8 mouse cellular contexts compared by ENCODE assay signal in the genomic region with DNA sequence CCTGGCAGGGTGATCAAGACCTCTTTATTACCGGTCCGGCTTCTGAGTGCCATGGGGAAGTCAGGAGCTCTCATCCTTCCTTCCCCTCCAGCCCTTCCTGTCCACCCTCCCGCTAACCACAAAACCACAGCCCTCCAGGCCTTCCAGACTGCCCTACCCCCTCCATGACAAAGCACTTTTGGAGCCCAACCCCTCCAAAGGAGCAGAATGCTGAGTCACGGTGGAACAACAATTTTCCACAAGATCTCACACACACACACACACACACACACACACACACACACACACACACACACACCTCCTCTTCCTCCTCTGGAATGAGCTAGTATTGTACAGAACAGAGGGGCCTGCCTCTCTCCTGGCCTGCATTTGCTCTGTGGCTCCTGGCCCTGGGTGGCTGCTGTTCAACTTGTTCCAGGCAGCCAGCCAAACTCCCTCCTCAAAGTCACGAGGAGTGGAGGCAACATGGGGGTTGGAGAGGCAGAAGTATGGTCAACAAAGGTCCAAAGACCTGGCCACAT. TPM values are rescaled to one million over a fixed set of nuclear protein-coding genes. Genes with fewer than 3 reads are reported as not detected.
DNase-seq lines count a peak whose midpoint lies in the region; ATAC-seq lines count a peak whose summit lies in the region.

No protein-coding gene starts in this region.

- peak; percentile 51 to 64 for DNase-seq in frontal cortex, postnatal 10 days (ENCODE audit: low spot score in 2 of 2)
- peak; percentile 96 for DNase-seq in adipocyte (ENCODE audit: low spot score)
- peak; percentile 91 for DNase-seq in heart, postnatal 4 days
- peak; percentile 90 for DNase-seq in liver
- peak; percentile 65 for DNase-seq in ovary, postnatal 10 days (ENCODE audit: low spot score)
- DNase-seq in B cell, adult 2 months, result no peak

- no peak for ATAC-seq in frontal cortex, adult (ENCODE audit: low TSS enrichment)
- peak; percentile 59 for ATAC-seq in erythroblast, adult 5-6 weeks (replicated peaks; ENCODE audit: low FRiP score, poor library complexity, severe bottlenecking)

RNA-seq across cellular contexts. Expression of a gene that starts 1.9 kb away (rescaled TPM):
- 939 and 1,145 TPM in 2 replicates for total RNA-seq in erythroblast, adult 5-6 weeks (2015; ENCODE audit: low replicate concordance)
- total RNA-seq in erythroblast, adult 5-6 weeks (2017; ENCODE audit: low replicate concordance), result 1,067 and 1,257 TPM in 2 replicates
- total RNA-seq in heart, postnatal 4 days (2021), result 1,000 to 10,000 TPM; 1,376 to 1,487 TPM

RNA-seq across cellular contexts. Expression of a gene that starts 22.9 kb away (rescaled TPM):
- not detected in 2 replicates for total RNA-seq in erythroblast, adult 5-6 weeks (2015; ENCODE audit: low replicate concordance)
- total RNA-seq in erythroblast, adult 5-6 weeks (2017; ENCODE audit: low replicate concordance), result not detected in 2 replicates
- not detected for total RNA-seq in heart, postnatal 4 days (2021)

RNA-seq across cellular contexts. Expression of a gene that starts 23.0 kb away (rescaled TPM):
- 263 and 307 TPM in 2 replicates for total RNA-seq in erythroblast, adult 5-6 weeks (2015; ENCODE audit: low replicate concordance)
- 530 and 535 TPM in 2 replicates for total RNA-seq in erythroblast, adult 5-6 weeks (2017; ENCODE audit: low replicate concordance)
- total RNA-seq in heart, postnatal 4 days (2021), result 10 to 100 TPM; 12.2 to 12.5 TPM

Comparison
In these comparisons a context has a peak if more than half of its experiments do, and no peak if none do; other contexts are left out.
1. DNase-seq: peak in frontal cortex, postnatal 10 days (2 of 2), adipocyte (single experiment), heart, postnatal 4 days (single experiment), liver (single experiment) and ovary, postnatal 10 days (single experiment); none in B cell, adult 2 months (0 of 2).
2. RNA of a gene that starts 23.0 kb away (total RNA-seq): 263 to 535 TPM in erythroblast, adult 5-6 weeks; 12.2 to 12.5 TPM in heart, postnatal 4 days; every median in the first group is over 10 times any median in the second.